Mouse (Mus musculus) heart, postnatal 0 days (tissue): ENCODE data around the gene Schip1.

Experiments used
- CTCF ChIP-seq: IDR thresholded peaks from 2 replicates; pipeline ENCODE4 v1.5.1; 2016; ENCODE audit warnings: antibody characterized with exemption, control low read depth, low read depth
- EP300 ChIP-seq: IDR thresholded peaks from 2 replicates; pipeline ENCODE4 v1.6.1; 2016; ENCODE audit warnings: antibody characterized with exemption, low read depth

DNA sequence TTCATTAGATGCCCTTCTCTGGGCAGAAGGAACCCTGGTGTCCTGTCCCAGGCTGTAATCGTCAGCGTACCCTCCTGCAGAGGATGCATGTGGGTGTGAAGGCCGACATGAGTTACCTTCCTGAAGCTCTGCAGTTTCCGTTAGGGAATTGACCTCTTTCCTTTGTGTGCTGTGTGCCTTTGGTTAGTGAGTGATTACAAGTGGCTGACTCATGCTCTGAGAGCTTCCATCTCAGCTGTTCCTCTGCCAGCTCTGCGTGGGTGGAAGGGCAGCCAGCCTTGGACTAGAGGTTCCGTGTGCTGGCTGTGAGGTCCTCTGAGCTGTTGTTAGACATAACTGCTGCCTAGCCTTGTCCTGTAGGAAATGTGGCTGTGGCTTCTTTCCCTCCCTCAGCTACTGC, 444.0 kb downstream of the Schip1 start:
- TF ChIP-seq CTCF (0 out of 2 replicates have a peak, but pooled peaks have one; percentile 2), EP300 (no peak)
